Mouse (Mus musculus): ENCODE results near the gene Pds5a.
"Not testable (repeated sequence)": the region's sequence is repeated elsewhere in the genome, so short reads cannot be mapped to it uniquely, and the experiment has no call there.

Pds5a gene

DNA sequence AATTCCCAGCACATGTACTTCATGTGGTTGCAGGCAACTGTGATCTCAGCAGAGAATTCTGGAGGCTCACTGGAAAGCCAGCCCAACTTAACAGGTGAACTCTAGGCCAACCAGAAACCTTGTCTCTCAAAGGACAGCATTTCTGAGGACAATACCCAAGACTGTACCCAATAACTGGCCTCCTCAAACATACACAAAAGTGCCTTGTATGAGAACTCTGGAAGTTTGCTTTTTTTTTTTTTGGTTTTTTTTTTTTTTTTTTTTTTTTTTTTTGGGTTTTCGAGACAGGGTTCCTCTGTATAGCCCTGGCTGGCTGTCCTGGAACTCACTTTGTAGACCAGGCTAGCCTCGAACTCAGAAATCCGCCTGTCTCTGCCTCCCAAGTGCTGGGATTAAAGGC, 4.0 kb downstream of the Pds5a start:
- not testable (repeated sequence) for DNase-seq

- no peak for DNase-seq
Measured at GRCm38 (mm10) chr5:65693018-65693417, 5.1 kb downstream of the Pds5a start.

DNA sequence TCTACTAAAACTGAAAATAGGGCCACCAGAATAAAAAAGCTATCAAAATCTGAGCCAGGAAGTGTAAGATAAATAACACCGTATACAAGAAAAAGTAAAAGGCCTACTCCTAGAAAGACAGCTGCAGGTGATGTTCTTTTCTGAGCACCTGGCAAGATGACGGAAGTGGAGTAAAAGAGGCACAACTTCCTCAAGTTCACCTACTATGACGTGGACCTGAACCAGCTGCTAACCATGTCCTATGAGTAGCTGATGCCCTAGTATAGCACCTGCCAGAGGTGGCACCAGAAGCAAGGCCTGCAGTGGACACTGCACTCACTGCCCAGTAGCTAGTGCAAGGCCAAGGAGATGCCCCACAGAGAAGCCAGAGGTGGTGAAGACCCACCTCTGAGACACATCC, 9.3 kb downstream of the Pds5a start:
- peak in 1 of 2 experiments; percentile 11 for DNase-seq

GRCm38 (mm10) chr5:65686806-65687205, 11.3 kb downstream of the Pds5a start:
- no peak for DNase-seq

DNA sequence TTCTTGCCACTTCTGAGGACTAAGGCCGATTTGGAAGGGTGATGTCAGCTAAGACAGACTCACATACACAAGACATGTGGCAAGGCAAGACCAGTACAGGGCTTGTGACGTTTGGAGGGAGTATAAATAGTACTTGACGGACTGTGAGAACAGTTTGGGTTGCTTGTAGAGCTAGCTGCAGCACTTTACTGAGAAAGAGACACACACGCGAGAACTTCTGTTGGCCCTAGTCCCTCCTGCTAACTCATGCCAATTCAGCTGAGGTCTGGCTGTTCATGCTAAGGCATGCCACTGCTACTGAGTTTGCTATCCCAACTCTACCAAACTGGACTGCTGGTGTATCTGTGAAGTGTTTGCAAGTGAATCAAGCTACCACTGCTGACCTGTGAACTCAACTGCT, 19.2 kb downstream of the Pds5a start:
- no peak for DNase-seq

DNA sequence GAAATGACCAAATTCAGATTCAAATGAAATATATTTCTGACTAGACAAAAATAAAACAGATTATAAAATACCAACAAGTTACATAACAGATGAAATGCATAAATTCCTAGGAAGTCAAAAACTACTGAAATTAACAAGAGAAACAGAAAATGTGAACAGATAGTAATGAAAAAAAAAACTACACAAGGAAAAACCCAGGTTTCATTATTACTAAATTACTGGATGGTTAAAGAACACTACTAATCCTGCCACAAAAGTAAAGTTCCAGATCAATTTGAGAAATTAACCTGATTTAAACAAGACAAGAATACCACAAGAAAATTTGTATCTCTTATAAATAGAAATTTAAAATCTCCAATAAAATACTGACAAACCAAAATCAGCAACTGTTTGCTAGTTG, 25.9 kb downstream of the Pds5a start:
- no peak for DNase-seq

DNA sequence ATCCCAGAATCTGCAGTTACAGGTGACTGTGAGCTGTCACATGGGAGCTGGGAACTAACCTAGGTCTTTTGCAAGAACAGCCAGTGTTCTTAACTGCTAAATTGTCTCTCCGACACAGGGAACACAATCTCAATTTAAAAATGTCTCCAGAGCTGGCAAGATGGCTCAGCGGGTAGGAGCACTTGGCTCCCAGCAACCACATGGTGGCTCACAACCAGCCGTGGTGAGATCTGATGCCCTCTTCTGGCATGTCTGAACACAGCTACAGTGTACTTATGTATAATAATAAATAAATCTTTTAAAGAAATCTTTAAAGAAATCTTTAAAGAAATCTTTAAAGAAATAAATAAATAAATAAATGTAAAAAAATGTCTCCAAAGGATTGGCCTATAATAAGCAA, 30.4 kb downstream of the Pds5a start:
- DNase-seq: peak; percentile 39 to 48

DNA sequence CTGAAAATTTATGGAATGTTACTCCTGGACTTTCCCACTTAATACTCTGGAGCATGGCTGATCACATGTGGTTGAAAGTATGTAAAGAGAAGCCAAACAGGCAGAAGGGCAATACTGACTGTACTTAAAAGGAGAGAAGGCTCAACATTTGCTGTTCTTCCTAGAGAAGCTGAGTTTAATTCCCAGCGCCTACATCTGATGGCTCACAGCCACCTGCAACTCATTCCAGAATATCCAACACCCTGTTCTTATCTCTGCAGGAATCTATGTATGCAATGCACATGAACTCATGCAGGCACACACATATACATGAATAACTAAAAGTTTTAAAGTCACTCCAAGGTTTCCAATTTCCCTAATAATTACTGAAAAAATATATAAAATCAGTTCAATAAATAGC, 32.7 kb downstream of the Pds5a start:
- no peak for DNase-seq

- DNase-seq: no peak
Measured at GRCm38 (mm10) chr5:65661958-65662357, 36.1 kb downstream of the Pds5a start.

- no peak for DNase-seq
Measured at GRCm38 (mm10) chr5:65653786-65654185, 44.3 kb downstream of the Pds5a start.

DNA sequence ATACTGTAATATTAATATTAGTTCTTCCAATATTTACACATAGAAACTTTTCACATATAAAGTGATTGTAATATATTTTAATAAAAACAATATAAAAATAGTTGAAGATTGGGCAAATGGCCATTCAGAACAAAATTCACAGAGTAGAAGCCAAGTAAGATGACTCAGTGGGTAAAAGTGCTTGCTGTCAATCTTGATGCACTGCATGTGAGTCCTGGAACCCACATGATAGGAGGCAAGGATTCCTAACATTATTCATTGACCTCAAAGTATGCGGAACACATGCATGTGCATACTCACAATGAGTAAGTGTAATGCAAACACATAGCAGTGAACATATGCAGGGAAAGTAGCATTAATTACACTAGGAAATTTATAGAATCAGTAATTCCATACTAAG, 59.2 kb downstream of the Pds5a start:
- no peak for DNase-seq

DNA sequence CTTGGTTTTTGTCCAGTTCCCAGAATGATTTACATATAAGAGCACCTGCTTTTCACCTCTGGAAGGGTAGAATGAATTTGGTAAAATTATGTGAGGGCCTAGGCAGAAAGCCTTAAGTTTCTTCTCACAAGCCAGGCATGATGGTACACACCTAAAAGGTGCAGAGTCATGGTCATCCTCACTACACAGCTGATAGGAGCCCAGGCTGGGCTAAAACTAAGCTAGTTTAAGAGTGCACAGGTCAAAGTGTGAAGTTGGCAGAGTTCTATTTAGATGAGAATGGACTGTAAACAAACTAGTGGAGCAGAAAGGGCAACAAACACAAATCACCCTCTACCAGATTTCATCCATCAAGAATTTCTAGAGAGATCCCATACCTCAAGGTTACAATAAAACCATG, 73.7 kb downstream of the Pds5a start:
- DNase-seq: no peak

- no peak for DNase-seq
Measured at GRCm38 (mm10) chr5:65613152-65613924, 84.7 kb downstream of the Pds5a start.

DNA sequence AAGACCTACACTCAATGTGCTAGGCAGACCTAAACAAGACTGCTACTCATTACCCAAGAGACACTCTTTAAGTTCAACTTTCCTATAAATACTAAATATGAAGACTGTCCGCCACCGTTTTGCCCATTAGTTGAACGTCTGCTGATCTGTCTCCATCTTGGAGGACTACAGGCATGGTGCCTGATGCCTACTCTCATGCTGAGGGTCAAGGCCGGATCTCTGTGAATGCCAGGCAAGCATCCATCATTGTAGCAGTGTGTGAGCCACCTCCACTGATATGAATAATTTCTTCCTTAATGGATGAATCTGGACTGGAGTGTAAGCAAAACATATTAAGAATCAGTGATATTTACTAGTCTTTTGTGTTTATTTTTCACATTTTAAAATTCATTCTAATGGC, 87.5 kb downstream of the Pds5a start:
- DNase-seq: no peak

DNA sequence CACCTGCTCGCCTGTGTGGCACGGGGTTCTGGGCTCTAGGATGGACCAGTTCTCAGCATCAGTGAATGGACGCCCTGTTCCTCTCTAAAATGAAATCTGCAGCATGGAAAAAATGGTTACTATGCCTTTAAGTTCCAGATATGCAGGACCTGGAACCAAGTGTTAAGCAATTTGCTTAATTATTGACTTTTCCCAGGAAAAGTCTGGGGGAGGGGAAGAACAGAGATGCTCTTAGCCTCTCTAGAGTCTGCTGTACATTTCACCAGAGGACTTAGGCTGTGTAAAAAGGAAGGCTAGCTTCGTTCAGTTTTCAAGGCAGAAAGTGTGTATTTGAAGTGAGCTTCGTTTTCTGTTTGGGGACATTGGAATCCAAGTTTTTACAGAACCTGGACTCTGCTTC, 88.3 kb downstream of the Pds5a start:
- no peak for DNase-seq

DNA sequence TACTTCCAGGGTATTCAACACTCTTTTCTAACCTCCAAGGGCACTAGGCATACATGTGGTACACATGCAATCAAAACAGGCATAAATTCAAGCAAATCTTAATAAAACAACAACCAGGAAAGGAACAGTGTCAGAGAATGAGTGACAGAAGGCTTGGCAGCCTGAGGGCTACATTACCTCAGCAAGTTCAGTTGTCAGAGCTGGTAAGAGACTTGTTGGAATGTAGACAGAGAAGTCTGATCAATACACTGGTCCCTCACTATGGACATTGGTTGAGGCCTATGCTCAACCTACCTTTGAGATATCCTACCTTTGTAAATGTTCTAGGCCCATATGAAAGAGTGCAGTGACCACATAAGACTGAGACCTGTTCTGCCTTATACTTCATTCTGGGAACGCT, 91.3 kb downstream of the Pds5a start:
- DNase-seq: no peak

DNA sequence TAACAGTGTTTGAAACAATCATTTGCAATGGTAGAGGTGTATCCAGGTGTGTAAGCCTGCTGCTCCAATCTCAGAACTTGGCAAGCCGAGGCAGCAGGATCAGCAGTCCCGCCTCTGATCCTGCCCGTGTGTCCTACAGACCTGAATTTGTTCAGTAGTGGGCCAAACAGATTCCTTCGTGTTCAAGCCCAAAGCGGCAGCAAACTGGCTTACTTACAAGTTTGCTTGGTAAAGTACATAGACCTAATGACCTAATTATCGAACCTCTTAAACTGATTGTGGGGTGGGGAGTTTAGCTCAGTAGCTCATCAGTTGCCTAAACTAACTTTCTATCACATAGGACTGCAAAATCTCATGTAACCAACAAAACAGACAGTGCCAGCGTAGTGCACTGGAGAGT, 98.4 kb downstream of the Pds5a start:
- DNase-seq: no peak

DNA sequence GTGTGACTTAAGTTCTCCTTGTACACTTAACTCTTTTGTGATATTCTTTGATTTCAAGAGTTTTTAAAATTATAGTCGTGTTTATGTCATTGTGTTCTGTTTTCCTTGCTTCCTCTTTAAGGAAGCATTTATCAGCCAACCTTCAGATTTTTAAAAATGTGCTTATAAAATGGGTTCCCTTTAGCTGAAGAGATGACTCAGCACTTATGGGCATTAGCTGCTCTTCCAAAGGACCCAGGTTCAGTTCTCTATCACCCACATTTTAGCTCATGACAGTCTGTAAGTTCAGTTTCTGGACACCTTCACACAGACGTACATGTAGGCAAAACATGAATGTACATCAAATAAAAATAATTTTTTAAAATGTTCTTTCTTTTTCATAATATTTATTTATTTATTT, 105.7 kb downstream of the Pds5a start:
- DNase-seq: no peak

GRCm38 (mm10) chr5:65590199-65590598, 107.9 kb downstream of the Pds5a start:
- no peak for DNase-seq

GRCm38 (mm10) chr5:65586291-65586690, 111.8 kb downstream of the Pds5a start:
- DNase-seq: no peak

GRCm38 (mm10) chr5:65578545-65578944, 119.5 kb downstream of the Pds5a start:
- DNase-seq: no peak

DNA sequence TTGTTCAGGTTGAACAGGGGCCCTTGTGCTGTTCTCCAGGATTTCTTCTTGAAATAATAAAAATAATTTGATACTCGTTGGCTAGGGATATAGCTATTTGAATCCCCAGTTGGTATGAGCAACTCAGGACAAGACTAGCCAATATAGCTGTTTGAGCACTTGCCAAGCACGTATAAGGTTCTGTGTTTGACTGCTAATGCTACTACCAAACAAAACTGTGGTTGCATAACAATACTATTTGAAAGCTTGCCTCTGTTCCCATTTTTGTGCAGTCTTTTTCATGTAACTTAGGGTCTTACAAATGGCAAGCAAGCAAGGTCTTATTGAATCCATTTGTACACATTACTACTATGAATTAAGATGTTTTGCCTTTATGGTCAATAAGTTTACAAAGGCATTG, 122.2 kb downstream of the Pds5a start:
- DNase-seq: no peak

- DNase-seq: no peak
Measured at GRCm38 (mm10) chr5:65574876-65575275, 123.2 kb downstream of the Pds5a start.

DNA sequence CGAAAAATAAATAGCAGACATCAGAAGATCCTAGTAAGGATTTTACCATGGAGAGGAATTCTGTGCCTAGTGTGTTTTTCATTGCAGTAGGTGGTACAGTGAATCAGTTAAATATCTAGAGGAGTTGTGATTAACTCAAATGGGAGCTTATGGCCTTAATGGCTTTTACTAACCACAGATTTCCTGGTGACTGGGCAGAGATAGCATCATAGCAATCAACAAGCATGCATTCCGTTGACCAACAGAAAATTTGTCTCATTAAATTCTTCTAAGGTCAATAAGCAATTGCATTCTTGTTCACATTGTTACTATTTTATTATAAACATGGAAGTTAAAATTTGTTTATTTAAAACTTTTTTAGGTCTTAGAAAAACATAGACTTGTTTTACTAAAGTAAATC, 132.6 kb downstream of the Pds5a start:
- DNase-seq: no peak

- DNase-seq: no peak
Measured at GRCm38 (mm10) chr5:65561125-65561893, 136.8 kb downstream of the Pds5a start.
